Comparison of ENCODE assay signal across 17 mouse cellular contexts in the genomic region with DNA sequence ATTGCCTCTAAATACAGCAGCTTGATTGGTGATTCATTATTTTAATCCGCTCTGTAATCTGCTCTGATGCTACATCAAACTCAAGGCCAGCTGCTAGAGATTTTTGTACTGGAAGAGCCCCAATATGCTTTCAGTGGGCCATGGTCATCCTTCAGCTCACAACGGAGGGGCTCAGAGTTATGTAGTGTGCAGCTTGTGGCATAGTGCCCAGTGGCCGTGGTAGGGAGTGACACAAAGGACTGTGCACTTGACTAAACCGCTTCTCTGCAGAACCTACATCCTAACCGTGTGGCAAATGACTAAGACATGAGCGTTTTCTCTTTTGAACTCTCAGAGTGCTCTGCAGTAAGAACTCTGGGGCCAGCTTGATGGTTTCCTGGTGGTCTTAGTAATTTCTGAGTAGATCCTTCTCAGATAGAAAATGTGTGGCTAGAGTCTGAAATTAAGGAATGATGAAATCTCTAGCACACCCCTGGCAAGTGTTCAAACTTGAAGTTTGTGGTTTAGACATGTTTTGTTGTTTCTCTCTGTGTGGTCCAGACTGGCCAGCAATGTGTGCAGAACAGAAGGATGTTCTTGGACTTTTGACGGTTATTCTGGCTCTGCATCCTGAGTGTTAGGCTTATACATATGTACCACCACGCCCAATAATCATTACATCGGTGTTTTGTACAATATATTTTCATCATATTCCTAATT.
DNase-seq lines count a peak whose midpoint lies in the region; ATAC-seq and TF ChIP-seq lines count a peak whose summit lies in the region.
"Had no signal": no experiment of that assay in that cellular context is flagged by ENCODE, and none has a peak within 500 bp of the region (broad histone marks: within the 10 kb centered on the region; RNA-seq: fewer than 3 reads in every experiment).

No protein-coding gene starts in this region.

- ATAC-seq in hindbrain, postnatal 0 days: peak; percentile 66; the same call in 1 of the 2 replicates
- ATAC-seq in hindbrain, embryonic 16.5 days: no peak
- ATAC-seq in midbrain, postnatal 0 days (ENCODE audit: low FRiP score): no peak
- no peak for ATAC-seq in midbrain, embryonic 11.5 days (ENCODE audit: low FRiP score)
- ATAC-seq in megakaryocyte-erythroid progenitor cell, adult 5-6 weeks (replicated peaks; ENCODE audit: low FRiP score, low TSS enrichment, poor library complexity, severe bottlenecking): no peak
- ATAC-seq: midbrain, embryonic 13.5 days had no signal

- H3ac ChIP-seq in myocyte (ENCODE audit: control insufficient read depth, insufficient read length): no peak overlapping the region

- no peak overlapping the region for H3K4me2 ChIP-seq in hindbrain, postnatal 0 days (ENCODE audit: low read depth, low read length)
- H3K4me2 ChIP-seq in hindbrain, embryonic 16.5 days (ENCODE audit: low read length): no peak overlapping the region
- no peak overlapping the region for H3K4me2 ChIP-seq in midbrain, postnatal 0 days (ENCODE audit: low read depth, low read length, poor library complexity, severe bottlenecking)
- no peak overlapping the region for H3K4me2 ChIP-seq in midbrain, embryonic 11.5 days
- no peak overlapping the region for H3K4me2 ChIP-seq in myocyte (ENCODE audit: low read depth)
- H3K4me2 ChIP-seq: heart, embryonic 11.5 days; midbrain, embryonic 13.5 days had no signal

- no peak overlapping the region for H3K27ac ChIP-seq in hindbrain, postnatal 0 days
- no peak overlapping the region for H3K27ac ChIP-seq in hindbrain, embryonic 16.5 days (ENCODE audit: low read depth, low read length)
- H3K27ac ChIP-seq in midbrain, postnatal 0 days (ENCODE audit: low read depth, low read length): no peak overlapping the region
- no peak overlapping the region for H3K27ac ChIP-seq in midbrain, embryonic 11.5 days (ENCODE audit: low read depth, low read length)
- H3K27ac ChIP-seq: hindbrain, embryonic 10.5 days; layer of hippocampus, adult 2 months; left cerebral cortex, adult 2 months; midbrain, embryonic 13.5 days had no signal

- no peaks in the 10 kb centered on the region for H3K79me2 ChIP-seq in myocyte (ENCODE audit: control insufficient read depth, insufficient read depth)

- 72% methylated on average over 9 of the region's 9 CpGs for WGBS in hindbrain, postnatal 0 days
- 85% methylated on average over 9 of the region's 9 CpGs for WGBS in hindbrain, embryonic 16.5 days
- 75% methylated on average over 9 of the region's 9 CpGs for WGBS in midbrain, postnatal 0 days
- WGBS in midbrain, embryonic 11.5 days: 88% methylated on average over 9 of the region's 9 CpGs

- no peaks in the 10 kb centered on the region for H3K4me1 ChIP-seq in hindbrain, postnatal 0 days (ENCODE audit: insufficient read depth, low read length)
- H3K4me1 ChIP-seq in hindbrain, embryonic 16.5 days (ENCODE audit: control insufficient read depth, insufficient read depth, low read depth, low read length): no peaks in the 10 kb centered on the region
- H3K4me1 ChIP-seq in midbrain, postnatal 0 days (ENCODE audit: insufficient read depth, low read length): no peaks in the 10 kb centered on the region
- no peaks in the 10 kb centered on the region for H3K4me1 ChIP-seq in midbrain, embryonic 11.5 days (ENCODE audit: control insufficient read depth, insufficient read depth, low read length)
- H3K4me1 ChIP-seq: hindbrain, embryonic 10.5 days had no signal

- H3K9ac ChIP-seq in hindbrain, postnatal 0 days (replicated peaks; ENCODE audit: low read length): no peak overlapping the region
- no peak overlapping the region for H3K9ac ChIP-seq in hindbrain, embryonic 16.5 days (ENCODE audit: low read depth, low read length)
- no peak overlapping the region for H3K9ac ChIP-seq in midbrain, postnatal 0 days (replicated peaks; ENCODE audit: low read length, poor library complexity, severe bottlenecking)
- H3K9ac ChIP-seq in midbrain, embryonic 11.5 days (ENCODE audit: low read length): no peak overlapping the region
- H3K9ac ChIP-seq: midbrain, embryonic 13.5 days had no signal

- TF ChIP-seq POLR2A in myocyte (IDR thresholded peaks at IDR 0.05; ENCODE audit: insufficient read length, low read depth): no peak

- DNase-seq in adrenal gland, adult 2 months: peak; percentile 20
- DNase-seq in adrenal gland, adult 8-10 months: no peak
- peak; percentile 16 for DNase-seq in hindbrain, postnatal 0 days (ENCODE audit: low spot score)
- peak; percentile 30 for DNase-seq in midbrain, postnatal 0 days (ENCODE audit: low spot score)
- DNase-seq in midbrain, embryonic 11.5 days (ENCODE audit: low spot score, missing footprints): no peak
- DNase-seq: cerebellum, adult 9-10 months; gastrocnemius, postnatal 14 days; kidney, adult 2 months; lung, adult 2 months had no signal

- no peaks in the 10 kb centered on the region for H3K36me3 ChIP-seq in hindbrain, postnatal 0 days (ENCODE audit: insufficient read depth, low read length)
- H3K36me3 ChIP-seq in hindbrain, embryonic 16.5 days (ENCODE audit: control insufficient read depth, insufficient read depth, low read length): no peaks in the 10 kb centered on the region; the same call in 1 of the 2 replicates
- no peaks in the 10 kb centered on the region for H3K36me3 ChIP-seq in midbrain, postnatal 0 days (ENCODE audit: insufficient read depth, low read length)
- H3K36me3 ChIP-seq in midbrain, embryonic 11.5 days (ENCODE audit: control insufficient read depth, insufficient read depth, low read length): no peaks in the 10 kb centered on the region
- H3K36me3 ChIP-seq in myocyte (ENCODE audit: control insufficient read depth, insufficient read depth): no peaks in the 10 kb centered on the region
- H3K36me3 ChIP-seq: hindbrain, embryonic 10.5 days; midbrain, embryonic 13.5 days had no signal

- H3K4me3 ChIP-seq in hindbrain, postnatal 0 days (ENCODE audit: low read length): no peak overlapping the region
- no peak overlapping the region for H3K4me3 ChIP-seq in hindbrain, embryonic 16.5 days (ENCODE audit: low read length)
- H3K4me3 ChIP-seq in midbrain, postnatal 0 days (ENCODE audit: low read depth, low read length): no peak overlapping the region
- H3K4me3 ChIP-seq in midbrain, embryonic 11.5 days (ENCODE audit: low read depth, low read length): no peak overlapping the region
- H3K4me3 ChIP-seq in myocyte: no peak overlapping the region
- H3K4me3 ChIP-seq: hindbrain, embryonic 10.5 days; layer of hippocampus, adult 2 months; left cerebral cortex, adult 2 months; midbrain, embryonic 13.5 days had no signal

- H3K9me3 ChIP-seq in hindbrain, postnatal 0 days (ENCODE audit: low read length): no peaks in the 10 kb centered on the region
- H3K9me3 ChIP-seq in hindbrain, embryonic 16.5 days (ENCODE audit: control insufficient read depth, low read length): no peaks in the 10 kb centered on the region
- H3K9me3 ChIP-seq in midbrain, postnatal 0 days (ENCODE audit: low read length): no peaks in the 10 kb centered on the region
- H3K9me3 ChIP-seq in midbrain, embryonic 11.5 days (ENCODE audit: control insufficient read depth, low read length): no peaks in the 10 kb centered on the region
- H3K9me3 ChIP-seq: hindbrain, embryonic 10.5 days; midbrain, embryonic 13.5 days had no signal

- no peaks in the 10 kb centered on the region for H3K27me3 ChIP-seq in hindbrain, postnatal 0 days (ENCODE audit: insufficient read depth, low read length)
- H3K27me3 ChIP-seq in hindbrain, embryonic 16.5 days (replicated peaks; ENCODE audit: control insufficient read depth, insufficient read depth, low read length): no peaks in the 10 kb centered on the region
- H3K27me3 ChIP-seq in midbrain, postnatal 0 days (ENCODE audit: insufficient read depth, low read length): no peaks in the 10 kb centered on the region
- no peaks in the 10 kb centered on the region for H3K27me3 ChIP-seq in midbrain, embryonic 11.5 days (ENCODE audit: control insufficient read depth, insufficient read depth, low read length)
- H3K27me3 ChIP-seq in myocyte (ENCODE audit: control insufficient read depth, insufficient read depth, insufficient read length): no peaks in the 10 kb centered on the region
- H3K27me3 ChIP-seq: midbrain, embryonic 13.5 days had no signal

- TF ChIP-seq CTCF in hindbrain, postnatal 0 days (IDR thresholded peaks at IDR 0.05; ENCODE audit: low read depth): no peak
- no peak for TF ChIP-seq CTCF in midbrain, postnatal 0 days (IDR thresholded peaks at IDR 0.05)

TF ChIP-seq in myocyte, 11 proteins besides CTCF, POLR2A, EP300 and RAD21:
- TF ChIP-seq CEBPB (IDR thresholded peaks at IDR 0.05; ENCODE audit: insufficient read depth, poor library complexity, severe bottlenecking) (0 out of 2 replicates have a peak, but pooled peaks have one; percentile 19), E2F4 (IDR thresholded peaks at IDR 0.05; ENCODE audit: insufficient read depth) (no peak)
TF ChIP-seq in myocyte: peak in this region for 1.

Comparison
In these comparisons a context has a peak if more than half of its experiments do, and no peak if none do; other contexts are left out.
1. DNase-seq: peak in adrenal gland, adult 2 months (single experiment), hindbrain, postnatal 0 days (single experiment) and midbrain, postnatal 0 days (single experiment); none in adrenal gland, adult 8-10 months (single experiment) and midbrain, embryonic 11.5 days (single experiment).